In the genomic region with DNA sequence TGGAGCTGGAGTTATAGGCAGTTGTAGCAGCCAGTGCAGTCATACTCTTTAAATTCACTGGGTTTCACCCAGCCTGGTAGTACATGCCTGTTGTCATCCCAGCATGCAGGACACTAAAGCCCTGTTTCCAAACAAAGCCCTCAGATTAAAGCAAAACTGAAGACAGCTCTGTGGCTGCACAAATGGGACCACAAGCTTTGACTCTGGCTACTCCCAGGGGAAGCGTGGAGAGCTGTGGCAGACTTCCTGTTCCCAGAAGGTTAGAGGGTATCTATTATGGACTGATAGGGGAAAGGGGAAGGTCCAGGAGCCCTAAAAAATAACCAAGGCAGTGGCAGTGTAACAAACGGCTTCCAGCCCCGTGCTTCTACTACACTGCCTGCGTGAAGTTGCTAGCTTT, we compare ENCODE assay signal across 16 mouse cellular contexts. TPM values are rescaled to one million over a fixed set of nuclear protein-coding genes. Genes with fewer than 3 reads are reported as not detected.
DNase-seq lines count a peak whose midpoint lies in the region; ATAC-seq and TF ChIP-seq lines count a peak whose summit lies in the region.
"Had no signal": no experiment of that assay in that cellular context is flagged by ENCODE, and none has a peak within 500 bp of the region (broad histone marks: within the 10 kb centered on the region; RNA-seq: fewer than 3 reads in every experiment).

No protein-coding gene starts in this region.

- DNase-seq in hindbrain, embryonic 14.5 days (ENCODE audit: low spot score), result no peak
- no peak for DNase-seq in left cerebral cortex, adult 2 months (ENCODE audit: extremely low spot score in 1 of 2, low spot score in 2 of 2)
- DNase-seq in left cerebral cortex, postnatal 10 days (ENCODE audit: extremely low spot score in 1 of 2, low spot score in 2 of 2), result no peak
- DNase-seq in neural tube, embryonic 10.5 days (ENCODE audit: extremely low spot score, low spot score), result no peak
- DNase-seq in thymus, postnatal 14 days, result no peak
- DNase-seq: adrenal gland, postnatal 36 days; cerebellum, adult 2 months; gastrocnemius, postnatal 25 days; heart, postnatal 14 days; lung, postnatal 10 days; right cerebral cortex, postnatal 14 days had no signal

- H3K4me2 ChIP-seq in hindbrain, embryonic 12.5 days (replicated peaks), result no peak overlapping the region
- no peak overlapping the region for H3K4me2 ChIP-seq in hindbrain, embryonic 14.5 days (replicated peaks)
- no peak overlapping the region for H3K4me2 ChIP-seq in neural tube, embryonic 13.5 days
- H3K4me2 ChIP-seq: stomach, embryonic 15.5 days had no signal

- H3K9ac ChIP-seq in hindbrain, embryonic 12.5 days, result no peak overlapping the region
- H3K9ac ChIP-seq in hindbrain, embryonic 14.5 days, result no peak overlapping the region
- H3K9ac ChIP-seq in neural tube, embryonic 13.5 days, result no peak overlapping the region
- H3K9ac ChIP-seq: liver, embryonic 14.5 days; stomach, embryonic 15.5 days had no signal

- H3K27me3 ChIP-seq in hindbrain, embryonic 12.5 days, result no peaks in the 10 kb centered on the region
- no peaks in the 10 kb centered on the region for H3K27me3 ChIP-seq in hindbrain, embryonic 14.5 days (ENCODE audit: control insufficient read depth, insufficient read depth, low read length)
- H3K27me3 ChIP-seq in neural tube, embryonic 13.5 days, result no peaks in the 10 kb centered on the region
- H3K27me3 ChIP-seq: stomach, embryonic 15.5 days had no signal

- ATAC-seq in hindbrain, embryonic 12.5 days (ENCODE audit: low FRiP score), result no peak
- ATAC-seq in hindbrain, embryonic 14.5 days (ENCODE audit: low FRiP score), result no peak
- no peak for ATAC-seq in neural tube, embryonic 13.5 days (ENCODE audit: low read depth)

- H3K4me3 ChIP-seq in hindbrain, embryonic 12.5 days, result no peak overlapping the region
- no peak overlapping the region for H3K4me3 ChIP-seq in hindbrain, embryonic 14.5 days (replicated peaks; ENCODE audit: low read length)
- H3K4me3 ChIP-seq in left cerebral cortex, adult 2 months, result no peak overlapping the region
- no peak overlapping the region for H3K4me3 ChIP-seq in neural tube, embryonic 13.5 days
- H3K4me3 ChIP-seq: stomach, embryonic 15.5 days had no signal

- H3K36me3 ChIP-seq in hindbrain, embryonic 12.5 days, result peaks cover 15% of the 10 kb centered on the region
- H3K36me3 ChIP-seq in hindbrain, embryonic 14.5 days (replicated peaks; ENCODE audit: control insufficient read depth, insufficient read depth), result peaks cover 19% of the 10 kb centered on the region
- peaks cover 24% of the 10 kb centered on the region for H3K36me3 ChIP-seq in neural tube, embryonic 13.5 days

- H3K27ac ChIP-seq in hindbrain, embryonic 12.5 days, result peak overlapping the region; percentile 35; the same call in 1 of the 2 replicates
- H3K27ac ChIP-seq in hindbrain, embryonic 14.5 days, result no peak overlapping the region
- H3K27ac ChIP-seq in left cerebral cortex, adult 2 months, result peak overlapping the region; percentile 2; the same call in 1 of the 2 replicates
- peak overlapping the region; percentile 46; the same call in 1 of the 2 replicates for H3K27ac ChIP-seq in neural tube, embryonic 13.5 days (replicated peaks)
- H3K27ac ChIP-seq: kidney, postnatal 0 days; liver, embryonic 14.5 days; stomach, embryonic 15.5 days had no signal

- no peaks in the 10 kb centered on the region for H3K9me3 ChIP-seq in hindbrain, embryonic 12.5 days (replicated peaks)
- H3K9me3 ChIP-seq in hindbrain, embryonic 14.5 days (ENCODE audit: control insufficient read depth, low read length), result no peaks in the 10 kb centered on the region
- no peaks in the 10 kb centered on the region for H3K9me3 ChIP-seq in neural tube, embryonic 13.5 days
- H3K9me3 ChIP-seq: stomach, embryonic 15.5 days had no signal

- TF ChIP-seq CTCF in left cerebral cortex, adult 2 months (IDR thresholded peaks at IDR 0.05), result no peak

- intact Hi-C loops in left cerebral cortex, adult 2 months (cut with DNase I), result loop anchor here (5.0 kb wide), 2 partner anchors 108 to 158 kb away; a partner anchor contains a TSS
- intact Hi-C loops in left cerebral cortex, postnatal 10 days (cut with DNase I), result no loop called here

- peaks cover 35% of the 10 kb centered on the region for H3K4me1 ChIP-seq in hindbrain, embryonic 12.5 days
- H3K4me1 ChIP-seq in hindbrain, embryonic 14.5 days (replicated peaks; ENCODE audit: control insufficient read depth, insufficient read depth, low read length), result peaks cover 28% of the 10 kb centered on the region
- peaks cover 39% of the 10 kb centered on the region for H3K4me1 ChIP-seq in neural tube, embryonic 13.5 days (replicated peaks)

- 83% methylated on average over 4 of the region's 4 CpGs for WGBS in hindbrain, embryonic 12.5 days
- 87% methylated on average over 4 of the region's 4 CpGs for WGBS in hindbrain, embryonic 14.5 days
- 83% methylated on average over 4 of the region's 4 CpGs for WGBS in neural tube, embryonic 13.5 days

RNA-seq across cellular contexts. Expression of a gene that starts 14.1 kb away (rescaled TPM):
- polyA plus RNA-seq in hindbrain, embryonic 12.5 days (2016; fragmentation: Nextera tagmentation; extraction: Ambion mirVana), result 108 and 109 TPM in 2 replicates
- 29.8 and 32.1 TPM in 2 replicates for polyA plus RNA-seq in hindbrain, embryonic 14.5 days (2014; fragmentation: Nextera tagmentation; extraction: Ambion mirVana)
- 10 to 100 TPM; 56.4 to 66.3 TPM for total RNA-seq in left cerebral cortex, adult 2 months (2021)
- total RNA-seq in left cerebral cortex, postnatal 10 days (2021), result 10 to 100 TPM; 70.6 to 73.5 TPM
- polyA plus RNA-seq in neural tube, embryonic 13.5 days (2015; fragmentation: Nextera tagmentation; extraction: Ambion mirVana), result 31.1 and 43.6 TPM in 2 replicates

RNA-seq across cellular contexts. Expression of a gene that starts 49.6 kb away (rescaled TPM):
- 218 and 236 TPM in 2 replicates for polyA plus RNA-seq in hindbrain, embryonic 12.5 days (2016; fragmentation: Nextera tagmentation; extraction: Ambion mirVana)
- polyA plus RNA-seq in hindbrain, embryonic 14.5 days (2014; fragmentation: Nextera tagmentation; extraction: Ambion mirVana), result 377 and 427 TPM in 2 replicates
- total RNA-seq in left cerebral cortex, adult 2 months (2021), result 100 to 1,000 TPM; 314 to 317 TPM
- total RNA-seq in left cerebral cortex, postnatal 10 days (2021), result 100 to 1,000 TPM; 325 to 332 TPM
- polyA plus RNA-seq in neural tube, embryonic 13.5 days (2015; fragmentation: Nextera tagmentation; extraction: Ambion mirVana), result 324 and 327 TPM in 2 replicates
